Mouse (Mus musculus) frontal cortex, postnatal 14 days (tissue): ENCODE data around the gene Scgb3a1.

Source experiments
- DNase-seq, 2 experiments: peaks; one replicate each; pipeline ENCODE4 v3.0.0; 2022; ENCODE audit warnings: low spot score in 2 of 2

Scgb3a1 gene

DNA sequence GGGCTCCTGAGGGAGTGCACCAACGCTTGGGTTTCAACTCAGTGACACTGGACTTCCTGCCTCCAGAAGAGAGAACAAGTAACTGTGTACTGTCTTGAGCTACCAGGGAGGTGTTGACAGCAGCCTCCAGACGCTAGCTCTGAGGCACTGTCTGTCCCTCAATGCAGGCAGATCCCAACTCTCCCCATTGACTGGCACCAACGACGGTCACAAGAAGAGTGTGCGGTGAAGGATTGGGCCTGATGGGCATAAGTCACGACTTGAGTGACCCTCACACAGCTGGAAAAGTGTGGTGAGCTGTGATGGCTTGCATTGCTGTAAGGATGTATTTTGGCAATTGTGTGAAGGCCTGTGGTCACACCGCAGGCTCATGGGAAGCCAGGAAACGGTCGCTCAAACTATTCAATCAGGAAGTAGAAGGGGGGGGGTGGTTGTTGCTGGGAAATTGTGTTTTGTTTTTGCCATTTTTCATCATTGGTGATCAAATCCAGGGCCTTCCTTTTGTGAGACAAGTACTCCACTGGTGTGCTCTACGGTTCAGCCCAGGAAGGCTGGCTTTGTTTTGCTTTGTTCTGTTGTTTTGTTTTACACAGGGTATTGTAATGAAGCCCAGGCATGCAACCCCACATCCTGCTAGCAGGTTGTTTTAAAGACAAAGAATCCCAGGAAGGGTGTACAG, 4.5 kb upstream of the Scgb3a1 start:
- DNase-seq = no peak

DNA sequence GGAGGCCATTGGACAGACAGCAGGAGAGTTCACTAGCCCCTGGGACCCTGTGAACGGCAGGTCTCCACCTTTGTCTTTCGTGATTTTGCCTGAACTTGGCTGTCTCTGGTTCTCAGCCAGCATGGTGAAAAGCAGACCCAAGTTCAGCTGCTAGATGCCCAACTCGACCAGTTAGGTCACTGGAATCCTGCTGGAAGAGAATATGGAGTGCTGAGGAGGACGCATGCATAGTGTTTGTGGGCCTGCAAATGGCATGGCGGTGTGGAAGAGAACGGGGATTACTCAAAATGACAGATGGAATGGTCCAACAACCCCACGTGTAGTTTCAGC, 4.0 kb upstream of the Scgb3a1 start:
- DNase-seq = no peak

DNA sequence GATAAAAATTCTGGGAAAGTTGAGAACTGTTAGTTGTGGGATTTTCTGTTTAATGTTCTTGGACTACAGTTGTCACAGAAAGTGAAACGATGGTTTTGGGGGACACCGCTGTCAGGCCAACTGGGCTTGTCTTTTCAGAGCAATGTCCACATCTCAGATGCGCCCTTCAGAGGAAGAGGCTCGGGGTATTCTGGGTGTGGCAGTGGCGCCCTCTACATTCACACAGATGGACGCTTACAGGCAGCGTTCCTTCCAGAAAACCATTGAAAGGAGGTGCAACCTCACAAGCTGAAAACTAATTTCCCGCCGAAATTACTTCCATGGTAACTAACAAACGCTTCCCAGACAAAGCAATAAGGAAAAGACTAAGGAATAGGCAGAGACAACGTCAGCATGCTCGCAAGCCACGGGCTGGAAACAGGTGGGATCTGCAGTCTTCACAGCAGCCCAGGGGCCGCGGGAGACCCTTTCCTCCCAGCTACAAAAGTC, 1.1 kb upstream of the Scgb3a1 start:
- DNase-seq = no peak

DNA sequence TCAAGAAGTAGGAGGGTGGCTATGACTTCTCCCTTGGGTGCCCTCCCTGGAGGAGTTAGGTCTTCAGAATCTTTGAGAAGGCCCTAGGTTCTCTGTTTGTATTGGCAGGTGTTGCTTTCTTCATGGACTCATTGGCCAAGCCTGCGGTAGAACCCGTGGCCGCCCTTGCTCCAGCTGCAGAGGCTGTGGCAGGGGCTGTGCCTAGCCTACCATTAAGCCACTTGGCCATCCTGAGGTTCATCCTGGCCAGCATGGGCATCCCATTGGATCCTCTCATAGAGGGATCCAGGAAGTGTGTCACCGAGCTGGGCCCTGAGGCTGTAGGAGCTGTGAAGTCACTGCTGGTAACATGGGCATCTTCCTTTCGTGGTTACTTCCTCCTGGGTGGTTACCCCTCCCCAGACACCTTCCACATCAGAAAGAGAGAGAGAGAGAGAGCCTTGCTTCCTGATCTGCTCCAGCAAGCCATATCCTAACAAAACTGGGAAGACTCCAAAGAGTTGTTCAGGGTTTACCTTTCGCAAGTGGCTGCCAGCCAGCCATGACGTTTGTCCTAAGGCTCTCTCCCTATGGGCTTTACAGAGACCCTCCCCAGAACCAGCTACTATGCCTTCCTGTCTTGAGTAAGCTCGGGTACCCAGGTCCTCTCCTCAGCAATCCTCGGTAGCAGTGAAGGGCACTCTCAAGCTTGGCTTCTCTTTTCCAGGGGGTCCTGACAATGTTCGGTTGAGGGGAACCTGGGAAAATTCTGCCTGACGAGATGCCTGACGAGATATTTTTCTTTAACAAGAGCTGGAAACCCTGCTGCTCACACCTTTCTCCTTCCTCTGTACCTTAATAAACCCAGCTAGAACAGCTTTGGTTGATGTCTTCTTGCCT, 1.1 kb downstream of the Scgb3a1 start:
- DNase-seq = no peak

DNA sequence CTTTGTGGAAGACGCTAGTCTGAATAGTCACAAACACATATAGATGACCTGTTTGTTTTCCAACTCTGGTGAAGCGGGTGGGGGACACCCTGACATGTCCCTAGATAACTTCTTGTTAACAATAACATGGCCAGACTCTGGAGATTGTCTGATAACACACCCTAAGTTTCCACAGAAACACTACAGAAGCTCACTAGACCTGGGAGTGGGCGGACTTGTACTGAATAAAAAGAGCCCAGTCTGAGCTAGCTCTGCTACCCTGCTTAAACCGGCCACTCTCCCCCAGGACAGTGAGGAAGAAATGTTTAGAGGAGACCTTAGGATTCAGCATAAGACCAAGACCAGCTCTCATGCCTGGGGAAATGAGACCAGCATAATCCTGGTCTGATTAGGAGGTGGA, 2.1 kb downstream of the Scgb3a1 start:
- DNase-seq = no peak

DNA sequence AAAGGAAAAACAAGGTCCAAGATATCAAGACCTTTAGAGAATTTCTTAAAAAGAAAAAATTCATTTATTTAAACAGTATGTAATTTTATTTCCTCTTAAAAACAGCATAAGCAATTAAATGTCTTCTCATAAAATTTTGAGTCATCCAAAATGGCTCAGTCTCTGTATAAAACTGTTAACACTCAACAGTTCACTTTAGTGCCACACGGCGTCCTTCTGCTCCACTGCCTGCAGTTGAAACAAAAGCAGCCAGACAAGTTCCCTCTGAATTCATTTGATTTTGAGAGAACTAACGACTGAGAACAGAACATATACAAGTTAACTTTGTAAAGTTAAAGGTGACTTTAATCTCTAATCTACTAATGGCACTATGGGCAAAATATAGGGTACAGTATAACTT, 10.0 kb downstream of the Scgb3a1 start:
- no peak for DNase-seq

DNA sequence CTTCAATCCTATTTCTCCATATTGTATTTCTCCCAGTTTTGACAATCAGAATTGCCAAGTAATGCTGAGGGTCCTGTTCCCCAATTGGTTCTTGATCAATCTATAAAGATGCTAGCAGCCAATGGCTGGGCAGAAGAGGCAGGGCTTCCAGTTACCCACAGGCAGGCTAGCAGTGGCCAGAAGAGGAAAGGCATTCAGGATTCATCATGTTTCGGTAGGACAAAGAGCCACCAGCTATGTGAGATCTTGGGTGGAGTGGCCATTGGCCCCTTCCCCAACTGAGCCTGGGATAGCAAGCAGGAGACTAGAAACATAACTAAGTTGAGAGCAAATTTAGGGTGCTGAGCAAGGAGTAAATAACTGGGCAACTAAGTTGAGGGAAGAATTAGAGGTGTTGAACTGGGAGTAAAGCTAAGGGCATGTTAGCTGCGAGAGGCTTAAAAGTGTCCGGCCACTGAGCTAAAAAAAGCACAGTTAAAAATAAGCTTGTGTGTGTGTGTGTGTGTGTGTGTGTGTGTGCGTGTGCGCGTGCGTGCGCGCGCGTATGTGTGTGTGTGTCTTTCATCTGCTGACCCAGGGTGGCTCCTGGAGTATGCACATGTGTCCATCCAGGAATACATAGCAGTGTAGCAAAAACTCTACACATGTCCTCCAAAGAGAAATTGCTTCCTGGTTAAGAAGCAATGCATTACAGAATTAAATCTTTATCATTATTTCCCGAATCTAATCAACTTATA, 21.0 kb downstream of the Scgb3a1 start:
- DNase-seq = no peak

DNA sequence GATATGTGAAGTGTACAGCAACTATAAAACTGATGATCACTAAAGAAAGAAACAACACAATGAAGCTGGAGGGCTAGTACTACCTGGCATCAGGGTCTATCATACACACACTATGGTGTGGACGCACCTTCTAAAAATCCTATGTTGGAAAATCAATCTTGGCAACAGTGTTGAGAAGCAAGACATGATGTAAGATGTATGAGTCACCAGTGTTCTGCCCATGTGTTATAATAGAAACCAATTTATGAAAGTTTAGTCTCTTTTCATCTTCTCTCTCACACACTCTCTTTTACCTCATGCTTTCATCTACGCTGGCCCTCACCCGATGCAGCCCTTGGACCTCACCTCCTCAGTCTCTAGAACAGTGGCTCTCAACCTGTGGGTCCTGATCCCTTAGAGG, 31.6 kb downstream of the Scgb3a1 start:
- DNase-seq = no peak

DNA sequence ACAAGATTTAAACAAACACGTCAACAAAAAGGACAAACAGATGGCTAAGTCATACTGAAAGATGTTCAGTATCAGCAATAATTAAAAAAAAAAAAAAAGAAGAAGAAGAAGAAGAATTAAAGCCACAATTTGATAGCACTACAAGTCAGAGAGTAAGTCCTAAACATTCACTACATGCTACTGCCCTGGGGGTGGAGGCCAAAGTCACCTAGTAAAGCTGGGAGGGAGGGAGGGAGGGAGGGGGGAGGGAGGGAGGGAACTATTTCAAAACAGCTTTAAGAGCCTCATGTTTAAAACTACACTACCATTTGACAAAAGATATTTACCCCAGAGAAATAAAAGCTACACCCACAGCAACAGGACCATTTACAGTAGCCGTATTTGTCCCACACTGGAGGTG, 32.3 kb downstream of the Scgb3a1 start:
- DNase-seq = no peak

DNA sequence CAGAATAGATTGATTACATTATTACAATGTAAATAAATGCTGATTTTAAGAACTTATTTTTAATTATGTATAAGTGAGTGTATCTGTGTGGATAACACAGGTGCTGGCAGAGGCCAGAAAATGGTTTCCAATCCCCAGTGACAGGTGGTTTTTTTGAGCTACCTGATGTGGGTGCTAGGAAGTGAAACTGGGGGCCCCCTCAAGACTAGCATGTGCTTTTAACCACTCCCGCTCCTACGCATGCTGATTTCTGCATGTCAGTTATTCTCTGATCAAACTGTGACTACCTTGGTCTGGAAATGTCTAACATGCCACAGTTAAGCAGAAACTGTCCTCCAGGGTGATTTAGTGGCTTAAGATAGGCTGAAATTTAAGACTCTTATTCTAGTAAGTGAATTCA, 33.1 kb downstream of the Scgb3a1 start:
- DNase-seq = no peak

DNA sequence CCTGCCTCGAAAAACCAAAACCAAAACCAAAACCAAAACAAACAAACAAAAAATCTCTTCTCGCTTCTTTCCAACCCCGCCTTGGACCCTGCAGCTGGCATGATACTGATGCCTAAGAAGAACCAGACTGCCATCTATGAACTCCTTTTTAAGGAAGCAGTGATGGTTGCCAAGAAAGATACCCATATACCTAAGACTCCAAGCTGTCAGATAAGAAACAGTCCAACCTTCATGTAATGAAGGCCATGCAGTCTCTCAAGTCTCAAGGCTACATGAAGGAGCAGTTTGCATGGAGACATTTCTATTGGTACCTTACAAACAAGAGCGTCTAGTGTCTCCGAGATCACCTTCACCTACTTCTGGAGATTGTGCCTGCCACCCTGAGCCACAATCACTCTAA, 34.4 kb downstream of the Scgb3a1 start:
- DNase-seq = no peak

DNA sequence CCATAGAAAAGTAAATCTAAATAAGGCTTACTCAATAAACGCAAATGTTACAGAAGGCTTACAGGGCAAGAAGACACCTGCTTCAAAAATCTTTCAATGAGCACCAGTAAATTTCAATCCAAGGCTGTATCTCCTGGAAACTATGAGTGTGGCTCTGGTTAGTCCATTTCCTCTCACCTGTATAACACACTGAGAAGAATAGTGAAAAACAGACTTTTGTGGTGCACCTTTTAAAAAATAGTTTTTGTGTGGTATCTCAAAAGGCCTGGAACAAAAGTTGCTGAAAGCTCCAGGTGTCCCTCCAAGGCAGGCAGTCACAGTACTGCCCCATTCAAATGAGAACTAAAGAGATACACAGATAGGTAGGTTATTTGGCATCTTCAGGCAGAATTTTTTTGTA, 35.7 kb downstream of the Scgb3a1 start:
- DNase-seq = no peak

DNA sequence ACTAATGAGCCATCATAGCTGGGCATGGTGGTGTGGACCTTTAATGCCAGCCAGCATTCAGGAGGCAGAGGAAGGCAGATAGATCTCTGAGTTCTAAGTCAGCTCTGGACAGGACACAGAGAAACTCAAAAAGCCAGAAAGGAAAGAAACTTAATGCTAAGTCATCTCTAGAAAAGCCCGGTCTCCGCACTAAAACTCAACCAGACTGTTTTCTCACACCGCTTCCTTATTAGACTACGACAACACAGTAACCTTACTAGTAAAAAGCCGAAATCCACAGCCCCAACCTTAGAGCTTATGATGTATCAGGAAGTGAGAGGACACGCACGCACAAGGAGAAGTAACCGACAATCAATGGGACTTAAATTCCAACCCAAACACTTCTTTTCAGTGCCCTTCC, 38.6 kb downstream of the Scgb3a1 start:
- no peak for DNase-seq

DNA sequence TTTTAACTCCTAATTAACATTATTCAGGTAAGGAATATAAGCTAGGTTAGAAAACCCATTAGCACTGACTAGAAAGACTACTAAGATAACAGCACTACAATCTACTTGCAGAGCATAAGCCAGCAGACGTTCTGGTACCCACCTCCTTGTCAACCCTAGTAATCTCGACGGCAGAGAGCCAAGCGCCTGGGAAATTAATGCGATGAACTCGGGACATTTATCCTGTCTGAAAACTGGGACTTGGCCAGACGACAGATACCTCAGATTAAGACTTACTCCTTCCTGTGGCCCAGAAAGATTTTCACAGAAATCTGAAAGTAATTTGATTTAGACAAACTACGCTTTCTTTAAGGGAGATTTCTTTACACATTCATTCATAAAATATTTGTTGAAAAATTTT, 41.4 kb downstream of the Scgb3a1 start:
- DNase-seq = no peak

DNA sequence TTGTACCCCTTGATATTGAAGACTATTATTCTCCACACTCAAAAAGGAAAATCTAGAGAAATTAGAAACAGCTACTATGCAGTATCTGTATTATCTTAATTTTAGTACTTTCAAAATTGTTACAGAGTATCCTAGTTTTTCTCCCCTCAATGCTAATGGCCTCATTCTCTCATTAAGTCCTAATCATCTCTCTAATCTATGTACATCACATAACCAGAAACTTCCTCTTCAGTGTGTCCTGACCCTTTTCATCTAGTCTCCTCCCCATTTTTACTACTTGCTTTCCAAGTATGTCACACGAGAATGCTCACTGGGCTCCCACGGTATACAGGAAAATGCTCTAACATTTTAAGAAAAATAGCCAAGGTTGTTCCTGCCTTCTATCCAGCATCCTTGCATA, 44.4 kb downstream of the Scgb3a1 start:
- DNase-seq = no peak

DNA sequence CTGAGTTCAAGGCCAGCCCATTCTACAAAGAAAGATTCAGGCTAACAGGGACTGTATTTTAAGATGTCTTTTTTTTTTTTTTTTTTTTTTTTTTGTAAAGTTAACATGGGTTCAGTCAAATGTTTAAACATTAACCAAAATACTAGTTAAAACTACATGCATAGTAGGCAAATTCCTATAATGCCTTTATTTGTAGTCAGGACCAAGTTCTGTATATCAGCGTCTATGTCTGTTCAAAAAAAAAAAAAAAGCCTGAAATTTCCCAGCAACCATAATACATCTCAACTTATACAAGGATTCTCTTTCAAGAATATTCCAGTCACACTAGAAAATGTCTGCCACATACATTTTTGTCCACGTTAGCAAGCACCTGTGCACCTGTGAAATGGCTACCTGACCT, 47.3 kb downstream of the Scgb3a1 start:
- no peak for DNase-seq

DNA sequence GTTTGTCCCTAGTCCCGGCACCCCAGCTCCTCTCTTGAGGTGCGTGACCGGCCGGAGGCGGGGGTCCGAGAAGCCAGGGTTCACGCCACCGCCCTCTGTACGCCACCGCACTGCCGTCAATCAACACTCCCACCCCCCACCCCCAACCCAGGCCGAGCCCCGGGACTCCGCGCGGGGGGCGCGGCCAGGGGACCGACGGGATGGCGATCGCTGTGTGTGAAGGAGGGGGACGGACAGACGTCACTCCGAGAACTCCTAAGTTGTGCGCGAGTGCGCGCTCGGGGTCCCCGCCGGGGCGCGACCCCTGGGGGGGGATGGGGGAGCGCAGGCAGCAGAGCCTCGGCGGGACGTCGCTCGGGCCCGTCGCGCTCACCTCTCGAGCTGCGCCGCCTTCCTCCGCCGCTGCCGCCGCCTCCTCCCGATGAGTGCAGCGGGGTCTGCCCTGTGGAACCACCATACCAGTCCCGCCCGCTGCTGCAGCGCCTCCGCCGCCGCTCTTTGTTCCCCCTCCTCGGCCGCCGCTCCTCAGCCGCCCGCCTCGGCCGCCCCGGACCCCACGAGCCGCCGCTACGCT, 48.7 kb downstream of the Scgb3a1 start:
- peak; percentile 10 to 20 for DNase-seq

DNA sequence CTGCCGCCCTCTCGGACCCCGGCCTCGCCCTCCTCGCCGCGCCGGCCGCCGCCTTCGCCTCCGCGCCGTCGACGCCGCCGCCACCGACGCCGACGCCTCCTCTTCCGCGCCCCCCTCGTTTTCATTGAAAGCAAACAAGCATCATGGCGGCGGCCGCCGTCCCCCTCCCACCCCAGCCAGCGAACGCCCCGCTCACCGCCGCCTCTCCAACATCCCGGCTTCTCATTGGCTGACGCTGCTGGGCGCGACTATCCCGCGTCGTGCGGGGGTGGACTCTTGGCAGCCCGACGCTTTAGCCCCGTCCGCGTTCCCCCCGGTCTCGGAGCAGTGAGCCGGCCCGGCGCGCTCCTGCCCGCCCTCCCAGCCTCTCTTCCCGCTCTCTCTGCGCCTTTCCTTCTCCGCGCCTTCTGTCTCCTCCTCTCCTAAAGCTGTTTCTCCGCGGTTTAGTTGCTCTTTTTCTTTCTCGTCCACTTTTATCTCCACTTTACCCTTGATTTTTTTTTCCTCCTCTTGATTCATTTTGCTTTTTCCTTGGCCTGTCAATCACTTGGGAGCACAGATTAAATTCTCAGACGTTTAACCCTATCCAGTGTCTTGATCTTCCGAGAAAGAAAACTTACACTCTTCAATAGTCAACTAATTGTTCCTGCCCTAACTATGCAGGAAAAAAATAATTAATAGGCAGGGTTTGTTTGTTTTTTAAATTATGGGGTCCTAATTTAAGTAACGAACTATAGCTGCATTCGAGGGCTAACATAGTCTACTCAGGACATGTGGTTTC, 49.3 kb downstream of the Scgb3a1 start, which contains the start of gene Cnot6:
Cnot6 (minus strand) TSS at position 169 of the 781 bp plus-strand sequence.
- peak; percentile 93 to 96 for DNase-seq

DNA sequence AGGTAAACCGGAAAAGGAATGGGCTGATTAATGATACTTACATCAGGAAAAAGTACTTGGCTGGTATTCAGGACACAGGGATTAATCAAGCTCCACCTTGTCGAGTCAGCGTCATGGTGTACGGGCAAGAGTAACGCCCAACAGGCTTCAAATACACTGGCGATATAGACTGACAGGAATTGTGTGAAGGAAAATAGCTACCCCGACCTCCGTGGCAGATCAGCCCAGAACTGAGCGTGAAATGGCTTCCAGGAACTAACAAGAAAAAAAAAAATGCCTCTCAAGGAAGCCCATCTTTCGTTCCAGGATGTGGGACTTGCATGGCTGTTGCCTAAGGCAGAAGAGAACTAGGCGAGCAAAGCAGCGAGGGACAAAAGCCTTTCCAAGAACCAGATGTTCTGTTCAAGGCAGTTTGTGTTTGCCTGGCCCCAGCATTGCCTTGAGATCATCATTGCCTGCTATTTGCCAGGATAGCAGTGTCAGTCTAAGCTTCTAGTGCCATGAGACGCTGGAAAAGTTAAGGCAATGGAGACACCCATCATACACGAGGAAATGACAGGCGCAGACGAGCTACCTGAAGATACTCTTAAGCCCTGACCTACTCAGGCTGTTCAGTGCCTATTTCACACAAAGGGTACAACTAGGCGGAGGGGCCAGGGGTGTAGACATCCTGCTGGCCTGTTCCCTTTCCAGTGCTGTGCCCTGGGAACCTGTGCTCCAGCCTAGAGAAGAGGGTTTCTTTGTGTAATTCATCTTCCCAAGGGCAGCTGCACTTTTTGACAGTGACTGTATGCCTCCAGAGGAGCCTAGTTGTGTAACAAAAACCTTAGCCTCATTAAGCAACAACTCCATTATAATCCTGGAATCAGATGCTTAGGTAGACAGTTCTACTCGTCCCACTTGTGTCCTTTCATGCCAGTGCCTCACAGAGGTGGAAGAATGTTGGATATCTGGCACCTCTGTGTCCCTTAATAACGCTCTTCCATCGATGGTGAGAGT, 50.2 kb downstream of the Scgb3a1 start:
- no peak for DNase-seq
